Mouse (Mus musculus): ENCODE data around the gene Cntnap1. TPM values are rescaled to one million over a fixed set of nuclear protein-coding genes. Genes with fewer than 3 reads are reported as not detected.
"Not testable (repeated sequence)": the region's sequence is repeated elsewhere in the genome, so short reads cannot be mapped to it uniquely, and the experiment has no call there.

The Cntnap1 gene
- 0.09 and 0.12 TPM in 2 replicates for polyA plus RNA-seq (2015; fragmentation: Nextera tagmentation; extraction: Ambion mirVana)

GRCm38 (mm10) chr11:101170354-101170810 lies at the start of gene Cntnap1:
TSS of gene Cntnap1 (plus strand) at chr11:101170523.
- WGBS (ENCODE audit: insufficient replicate concordance): 1% methylated on average over 35 of the region's 35 CpGs
- H3K9ac ChIP-seq: peak within 1 kb of the TSS; percentile 52
- peak within 1 kb of the TSS; percentile 58 for H3K4me3 ChIP-seq (replicated peaks)
- H3K9me3 ChIP-seq (replicated peaks): no peaks in the 10 kb centered on the region
- DNase-seq: no peak
- peaks cover 74% of the 10 kb centered on the region for H3K4me1 ChIP-seq (replicated peaks)
- peaks cover 13% of the 10 kb centered on the region; the same call in 1 of the 2 replicates for H3K36me3 ChIP-seq
- H3K27me3 ChIP-seq: peaks cover 100% of the 10 kb centered on the region
- H3K4me2 ChIP-seq: peak within 1 kb of the TSS; percentile 72
- peak within 1 kb of the TSS; percentile 11; the same call in 1 of the 2 replicates for H3K27ac ChIP-seq
- ATAC-seq (ENCODE audit: low read depth): no peak

GRCm38 (mm10) chr11:101120545-101121188 lies 49.7 kb upstream of the Cntnap1 start:
- Histone ChIP-seq H3K27me3 (no peaks in the 10 kb centered on the region), H3K9me3 (replicated peaks) (no peaks in the 10 kb centered on the region), H3K27ac (peak overlapping the region; percentile 96), H3K4me1 (replicated peaks) (peaks cover 46% of the 10 kb centered on the region), H3K36me3 (peaks cover 44% of the 10 kb centered on the region), H3K4me2 (peak overlapping the region; percentile 99), H3K9ac (peak overlapping the region; percentile 91), H3K4me3 (replicated peaks) (peak overlapping the region; percentile 91)
- 22% methylated on average over 19 of the region's 19 CpGs for WGBS (ENCODE audit: insufficient replicate concordance)
- ATAC-seq (ENCODE audit: low read depth) (no peak), DNase-seq (peak; percentile 21)

- H3K27ac ChIP-seq; ATAC-seq (ENCODE audit: low read depth); H3K27me3 ChIP-seq; H3K9ac ChIP-seq; H3K4me2 ChIP-seq; DNase-seq; H3K9me3 ChIP-seq (replicated peaks); H3K4me3 ChIP-seq (replicated peaks): not testable (repeated sequence)
- H3K4me1 ChIP-seq (replicated peaks): peaks cover 18% of the 10 kb centered on the region
- peaks cover 55% of the 10 kb centered on the region for H3K36me3 ChIP-seq
- 87% methylated on average over 8 of the region's 8 CpGs for WGBS (ENCODE audit: insufficient replicate concordance)
These were observed 45.8 kb upstream of the Cntnap1 start for GRCm38 (mm10) chr11:101124494-101124893.

- H3K4me1 ChIP-seq (replicated peaks): peaks cover 19% of the 10 kb centered on the region
- H3K4me2 ChIP-seq; H3K27ac ChIP-seq; H3K9ac ChIP-seq; DNase-seq; ATAC-seq (ENCODE audit: low read depth); H3K27me3 ChIP-seq; H3K9me3 ChIP-seq (replicated peaks); H3K4me3 ChIP-seq (replicated peaks): not testable (repeated sequence)
- peaks cover 55% of the 10 kb centered on the region for H3K36me3 ChIP-seq
- 91% methylated on average over 9 of the region's 9 CpGs for WGBS (ENCODE audit: insufficient replicate concordance)
These were observed 45.3 kb upstream of the Cntnap1 start for GRCm38 (mm10) chr11:101125008-101125407.

GRCm38 (mm10) chr11:101127075-101127474 lies 43.2 kb upstream of the Cntnap1 start:
- peaks cover 10% of the 10 kb centered on the region; the same call in 1 of the 2 replicates for H3K9me3 ChIP-seq (replicated peaks)
- no peak for DNase-seq
- no peak overlapping the region for H3K4me2 ChIP-seq
- H3K27me3 ChIP-seq: no peaks in the 10 kb centered on the region
- 78% methylated on average over 1 of the region's 1 CpGs for WGBS (ENCODE audit: insufficient replicate concordance)
- H3K36me3 ChIP-seq: peaks cover 48% of the 10 kb centered on the region
- ATAC-seq (ENCODE audit: low read depth): no peak
- peaks cover 17% of the 10 kb centered on the region for H3K4me1 ChIP-seq (replicated peaks)
- no peak overlapping the region for H3K27ac ChIP-seq
- no peak overlapping the region for H3K4me3 ChIP-seq (replicated peaks)
- no peak overlapping the region for H3K9ac ChIP-seq

GRCm38 (mm10) chr11:101128996-101129577 lies 41.2 kb upstream of the Cntnap1 start:
- Histone ChIP-seq H3K36me3 (peaks cover 29% of the 10 kb centered on the region), H3K4me3 (replicated peaks) (no peak overlapping the region), H3K4me1 (replicated peaks) (peaks cover 17% of the 10 kb centered on the region), H3K27ac (no peak overlapping the region), H3K27me3 (no peaks in the 10 kb centered on the region), H3K4me2 (no peak overlapping the region), H3K9ac (no peak overlapping the region), H3K9me3 (replicated peaks) (peaks cover 10% of the 10 kb centered on the region; the same call in 1 of the 2 replicates)
- ATAC-seq (ENCODE audit: low read depth) (no peak), DNase-seq (no peak)
- 71% methylated on average over 11 of the region's 11 CpGs for WGBS (ENCODE audit: insufficient replicate concordance)

GRCm38 (mm10) chr11:101130056-101130756 lies 40.1 kb upstream of the Cntnap1 start:
- Histone ChIP-seq H3K27me3 (no peaks in the 10 kb centered on the region), H3K9me3 (replicated peaks) (peaks cover 10% of the 10 kb centered on the region; the same call in 1 of the 2 replicates), H3K4me2 (no peak overlapping the region), H3K4me1 (replicated peaks) (peaks cover 17% of the 10 kb centered on the region), H3K36me3 (peaks cover 21% of the 10 kb centered on the region), H3K9ac (no peak overlapping the region), H3K4me3 (replicated peaks) (no peak overlapping the region), H3K27ac (no peak overlapping the region)
- ATAC-seq (ENCODE audit: low read depth) (no peak), DNase-seq (no peak)
- WGBS (ENCODE audit: insufficient replicate concordance): 36% methylated on average over 18 of the region's 18 CpGs

- Histone ChIP-seq H3K27me3 (no peaks in the 10 kb centered on the region), H3K9ac (no peak overlapping the region; the same call in 1 of the 2 replicates), H3K9me3 (replicated peaks) (peaks cover 10% of the 10 kb centered on the region; the same call in 1 of the 2 replicates), H3K27ac (no peak overlapping the region), H3K4me2 (no peak overlapping the region), H3K36me3 (peaks cover 12% of the 10 kb centered on the region), H3K4me1 (replicated peaks) (peaks cover 17% of the 10 kb centered on the region), H3K4me3 (replicated peaks) (no peak overlapping the region)
- DNase-seq (peak; percentile 27), ATAC-seq (ENCODE audit: low read depth) (peak; percentile 66)
- WGBS (ENCODE audit: insufficient replicate concordance): 59% methylated on average over 2 of the region's 2 CpGs
These were observed 39.1 kb upstream of the Cntnap1 start for GRCm38 (mm10) chr11:101131187-101131586.

- peaks cover 6% of the 10 kb centered on the region for H3K36me3 ChIP-seq
- WGBS (ENCODE audit: insufficient replicate concordance): 74% methylated on average over 6 of the region's 6 CpGs
- no peak overlapping the region for H3K4me2 ChIP-seq
- peaks cover 10% of the 10 kb centered on the region; the same call in 1 of the 2 replicates for H3K9me3 ChIP-seq (replicated peaks)
- no peak overlapping the region for H3K9ac ChIP-seq
- no peak overlapping the region for H3K4me3 ChIP-seq (replicated peaks)
- DNase-seq (peak; percentile 29), ATAC-seq (ENCODE audit: low read depth) (no peak)
- H3K27me3 ChIP-seq: no peaks in the 10 kb centered on the region
- H3K4me1 ChIP-seq (replicated peaks): peaks cover 17% of the 10 kb centered on the region
- no peak overlapping the region for H3K27ac ChIP-seq
These were observed 38.6 kb upstream of the Cntnap1 start for GRCm38 (mm10) chr11:101131701-101132100.

- Histone ChIP-seq H3K9ac (no peak overlapping the region), H3K4me1 (replicated peaks) (peaks cover 17% of the 10 kb centered on the region), H3K27ac (no peak overlapping the region), H3K27me3 (no peaks in the 10 kb centered on the region), H3K4me3 (replicated peaks) (no peak overlapping the region), H3K4me2 (no peak overlapping the region), H3K9me3 (replicated peaks) (0 out of 2 replicates have a peak, but pooled peaks cover 4% of the 10 kb centered on the region), H3K36me3 (no peaks in the 10 kb centered on the region)
- ATAC-seq (ENCODE audit: low read depth) (no peak), DNase-seq (no peak)
- 20% methylated on average over 12 of the region's 12 CpGs for WGBS (ENCODE audit: insufficient replicate concordance)
These were observed 37.3 kb upstream of the Cntnap1 start for GRCm38 (mm10) chr11:101133037-101133436.

GRCm38 (mm10) chr11:101134217-101134865 lies 36.0 kb upstream of the Cntnap1 start:
- peaks cover 11% of the 10 kb centered on the region for H3K27me3 ChIP-seq
- no peak overlapping the region for H3K27ac ChIP-seq
- WGBS (ENCODE audit: insufficient replicate concordance): 75% methylated on average over 13 of the region's 13 CpGs

More at GRCm38 (mm10) chr11:101134217-101134865, 36.0 kb upstream of the Cntnap1 start:
- no peak overlapping the region for H3K9ac ChIP-seq
- H3K9me3 ChIP-seq (replicated peaks): 0 out of 2 replicates have a peak, but pooled peaks cover 4% of the 10 kb centered on the region
- no peak overlapping the region for H3K4me3 ChIP-seq (replicated peaks)
- H3K4me2 ChIP-seq: no peak overlapping the region
- DNase-seq (no peak), ATAC-seq (ENCODE audit: low read depth) (no peak)
- no peaks in the 10 kb centered on the region for H3K36me3 ChIP-seq
- peaks cover 17% of the 10 kb centered on the region for H3K4me1 ChIP-seq (replicated peaks)
